Mouse (Mus musculus) urinary bladder, postnatal 36 days (tissue): ENCODE results near the gene Rab3b.

Source experiments
- DNase-seq, 2 experiments: peaks; one replicate each; pipeline ENCODE4 v3.0.0; 2022; ENCODE audit warnings: low spot score in 2 of 2, mixed read lengths in 1 of 2

Gene Rab3b

GRCm38 (mm10) chr4:108950201-108950600 lies 71.3 kb downstream of the Rab3b start:
- no peak for DNase-seq

GRCm38 (mm10) chr4:108951663-108952062 lies 72.8 kb downstream of the Rab3b start:
- DNase-seq: no peak

DNA sequence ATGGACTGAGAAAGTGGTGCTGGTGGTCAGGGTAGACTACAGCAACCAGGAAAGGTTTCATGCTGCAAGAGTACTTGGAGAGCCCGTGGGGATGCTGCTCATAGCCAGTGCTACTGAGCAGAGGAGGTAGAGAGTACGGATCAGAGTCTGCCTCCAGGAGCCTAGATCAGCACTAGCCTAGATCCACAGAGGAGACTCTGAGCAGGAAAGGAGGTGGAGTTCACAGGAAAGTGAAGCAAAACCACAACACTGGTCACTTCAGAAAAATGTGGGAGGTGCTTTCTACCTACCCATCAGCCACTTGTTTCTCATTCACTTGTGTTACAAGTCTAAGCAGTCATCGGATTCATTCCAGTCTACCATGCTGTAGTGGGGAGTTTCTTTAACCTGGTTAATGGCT lies 80.8 kb downstream of the Rab3b start:
- DNase-seq: no peak

- DNase-seq: no peak
Measured at GRCm38 (mm10) chr4:108960619-108961460, 82.0 kb downstream of the Rab3b start.

GRCm38 (mm10) chr4:108963017-108963416 lies 84.2 kb downstream of the Rab3b start:
- no peak for DNase-seq

GRCm38 (mm10) chr4:108969517-108969916 lies 90.7 kb downstream of the Rab3b start:
- no peak for DNase-seq

DNA sequence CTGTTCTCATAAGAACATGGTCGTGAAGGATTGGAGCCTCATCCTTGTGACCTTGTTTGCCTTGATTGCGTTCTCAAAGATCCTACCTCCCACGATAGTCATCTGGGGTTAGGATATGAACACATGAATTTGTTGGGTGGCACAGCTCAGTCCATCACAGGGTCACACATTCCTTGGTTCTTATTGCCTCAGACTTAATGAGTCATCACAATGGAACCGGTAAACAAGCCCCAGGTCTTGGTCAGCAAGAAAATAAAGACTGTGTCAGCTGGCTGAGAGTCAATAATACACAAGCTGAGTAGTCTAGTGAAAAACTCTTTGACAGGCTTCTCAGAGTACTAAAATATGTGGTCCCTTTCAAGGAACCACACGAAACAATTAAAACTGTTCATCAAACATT lies 92.2 kb downstream of the Rab3b start:
- DNase-seq: no peak

GRCm38 (mm10) chr4:108976458-108977071 lies 97.7 kb downstream of the Rab3b start:
- peak; percentile 13 to 36 for DNase-seq

GRCm38 (mm10) chr4:108986833-108987472 lies 108.1 kb downstream of the Rab3b start:
- DNase-seq: no peak

GRCm38 (mm10) chr4:108987473-108987842 lies 108.6 kb downstream of the Rab3b start:
- no peak for DNase-seq

GRCm38 (mm10) chr4:108989430-108989829 lies 110.6 kb downstream of the Rab3b start:
- DNase-seq: no peak

GRCm38 (mm10) chr4:108990032-108990431 lies 111.2 kb downstream of the Rab3b start:
- no peak for DNase-seq

- DNase-seq: no peak
Measured at GRCm38 (mm10) chr4:108990571-108990970, 111.7 kb downstream of the Rab3b start.

GRCm38 (mm10) chr4:108991811-108992210 lies 112.9 kb downstream of the Rab3b start:
- no peak for DNase-seq
